Mouse (Mus musculus) hindbrain, embryonic 15.5 days (tissue): ENCODE measurements around the gene Ddx23. TPM values are rescaled to one million over a fixed set of nuclear protein-coding genes. Genes with fewer than 3 reads are reported as not detected.
A peak's percentile ranks its signal among the peaks of the same experiment; 100 is the strongest.

Source experiments
- ATAC-seq: fragments of 200-750 bp; cut with Nextera tagmentation; 2 replicates; pipeline ENCODE4 v1.8.0; 2017; ENCODE audit warnings: low read depth, moderate number of reproducible peaks, moderate TSS enrichment; ENCODE audit not compliant: low FRiP score
- H3K27ac ChIP-seq: fragments of 300-500 bp; sonication (generic); replicated peaks from 2 replicates; pipeline ENCODE4 v1.5.1; 2015; ENCODE audit warnings: mild to moderate bottlenecking, inconsistent platforms
- H3K27me3 ChIP-seq: fragments of 300-500 bp; sonication (generic); 2 replicates; pipeline ENCODE4 v1.6.1; 2015; ENCODE audit warnings: control low read depth, inconsistent platforms
- H3K36me3 ChIP-seq: fragments of 300-500 bp; sonication (generic); 2 replicates; pipeline ENCODE4 v1.6.1; 2015; ENCODE audit warnings: control low read depth, inconsistent platforms
- H3K4me1 ChIP-seq: fragments of 300-500 bp; sonication (generic); replicated peaks from 2 replicates; pipeline ENCODE4 v1.6.1; 2015; ENCODE audit warnings: control low read depth, inconsistent platforms
- H3K4me2 ChIP-seq: fragments of 300-500 bp; sonication (generic); 2 replicates; pipeline ENCODE4 v1.6.1; 2015; ENCODE audit warnings: moderate library complexity, mild to moderate bottlenecking, inconsistent platforms
- H3K4me3 ChIP-seq: fragments of 300-500 bp; sonication (generic); 2 replicates; pipeline ENCODE4 v1.5.1; 2015; ENCODE audit warnings: mild to moderate bottlenecking, inconsistent platforms
- H3K9ac ChIP-seq: fragments of 300-500 bp; sonication (generic); 2 replicates; pipeline ENCODE4 v1.6.1; 2015; ENCODE audit warnings: inconsistent platforms
- H3K9me3 ChIP-seq: fragments of 300-500 bp; sonication (generic); 2 replicates; pipeline ENCODE4 v1.6.1; 2016; ENCODE audit warnings: control low read depth, inconsistent platforms
- WGBS: fragments of 180-500 bp; shearing (Covaris S2); methylation state at CpG from one replicate; pipeline ENCODE4 v1.1.7; 2015; 5-methylcytosine and 5-hydroxymethylcytosine counted together
- polyA plus RNA-seq: library from polyadenylated mRNA; unstranded; fragments of >200 nt; fragmentation: Nextera tagmentation; extraction: Ambion mirVana; gene quantifications from 2 replicates; pipeline ENCODE4 v1.2.1, GENCODE M21; 2015

The Ddx23 gene
- polyA plus RNA-seq, 1 experiment from 2014 or later = 19.4 TPM

GRCm38 (mm10) chr15:98673732-98674131 is 11.0 kb upstream of the Ddx23 start:
- no peaks in the 10 kb centered on the region for H3K9me3 ChIP-seq
- H3K36me3 ChIP-seq = no peaks in the 10 kb centered on the region; the same call in 1 of the 2 replicates
- no peak overlapping the region for H3K9ac ChIP-seq
- no peaks in the 10 kb centered on the region for H3K27me3 ChIP-seq
- peak overlapping the region; percentile 98 for H3K4me2 ChIP-seq
- peak overlapping the region; percentile 64; the same call in 1 of the 2 replicates for H3K27ac ChIP-seq
- no peak overlapping the region for H3K4me3 ChIP-seq
- ATAC-seq = no peak
- peaks cover 42% of the 10 kb centered on the region for H3K4me1 ChIP-seq
- WGBS = 81% methylated on average over 7 of the region's 7 CpGs

GRCm38 (mm10) chr15:98672592-98672991 is 9.9 kb upstream of the Ddx23 start:
- Histone ChIP-seq H3K9me3 (no peaks in the 10 kb centered on the region), H3K36me3 (no peaks in the 10 kb centered on the region; the same call in 1 of the 2 replicates), H3K9ac (no peak overlapping the region), H3K27ac (no peak overlapping the region), H3K4me2 (no peak overlapping the region), H3K27me3 (no peaks in the 10 kb centered on the region), H3K4me3 (no peak overlapping the region), H3K4me1 (peaks cover 37% of the 10 kb centered on the region)
- 74% methylated on average over 4 of the region's 4 CpGs for WGBS
- ATAC-seq = no peak

GRCm38 (mm10) chr15:98664042-98664907 is 1.6 kb upstream of the Ddx23 start:
- Histone ChIP-seq H3K9ac (no peak overlapping the region), H3K4me2 (no peak overlapping the region), H3K36me3 (no peaks in the 10 kb centered on the region), H3K4me1 (peaks cover 15% of the 10 kb centered on the region; the same call in 1 of the 2 replicates), H3K9me3 (no peaks in the 10 kb centered on the region), H3K4me3 (no peak overlapping the region), H3K27ac (no peak overlapping the region), H3K27me3 (no peaks in the 10 kb centered on the region)
- WGBS = 82% methylated on average over 11 of the region's 11 CpGs
- no peak for ATAC-seq

- peak overlapping the region; percentile 93 for H3K27ac ChIP-seq
- peak overlapping the region; percentile 91 for H3K9ac ChIP-seq
- no peaks in the 10 kb centered on the region for H3K9me3 ChIP-seq
- ATAC-seq = no peak
- WGBS = under 1% methylated on average over 14 of the region's 14 CpGs
- peaks cover 15% of the 10 kb centered on the region; the same call in 1 of the 2 replicates for H3K4me1 ChIP-seq
- peaks cover 13% of the 10 kb centered on the region for H3K36me3 ChIP-seq
- no peaks in the 10 kb centered on the region for H3K27me3 ChIP-seq
- H3K4me3 ChIP-seq = peak overlapping the region; percentile 85
- H3K4me2 ChIP-seq = peak overlapping the region; percentile 59
Measured at GRCm38 (mm10) chr15:98662198-98662566, 512 bp downstream of the Ddx23 start.

GRCm38 (mm10) chr15:98656982-98657751 is 5.5 kb downstream of the Ddx23 start:
- Histone ChIP-seq H3K27ac (no peak overlapping the region), H3K36me3 (peaks cover 60% of the 10 kb centered on the region), H3K4me2 (no peak overlapping the region), H3K27me3 (no peaks in the 10 kb centered on the region), H3K4me1 (peaks cover 15% of the 10 kb centered on the region; the same call in 1 of the 2 replicates), H3K9me3 (no peaks in the 10 kb centered on the region), H3K9ac (no peak overlapping the region), H3K4me3 (no peak overlapping the region)
- WGBS = 85% methylated on average over 15 of the region's 15 CpGs
- no peak for ATAC-seq

GRCm38 (mm10) chr15:98652174-98652573 is 10.5 kb downstream of the Ddx23 start:
- H3K9me3 ChIP-seq = no peaks in the 10 kb centered on the region
- no peaks in the 10 kb centered on the region for H3K4me1 ChIP-seq
- no peak overlapping the region for H3K9ac ChIP-seq
- no peak overlapping the region for H3K27ac ChIP-seq
- no peak for ATAC-seq
- H3K4me2 ChIP-seq = no peak overlapping the region
- H3K27me3 ChIP-seq = no peaks in the 10 kb centered on the region
- 94% methylated on average over 8 of the region's 8 CpGs for WGBS
- no peak overlapping the region for H3K4me3 ChIP-seq
- peaks cover 94% of the 10 kb centered on the region for H3K36me3 ChIP-seq

- Histone ChIP-seq H3K4me2 (no peak overlapping the region), H3K27ac (no peak overlapping the region), H3K4me1 (no peaks in the 10 kb centered on the region), H3K4me3 (no peak overlapping the region), H3K27me3 (no peaks in the 10 kb centered on the region), H3K9ac (no peak overlapping the region), H3K36me3 (peaks cover 94% of the 10 kb centered on the region), H3K9me3 (no peaks in the 10 kb centered on the region)
- WGBS = 94% methylated on average over 15 of the region's 15 CpGs
- no peak for ATAC-seq
Measured at GRCm38 (mm10) chr15:98651431-98651830, 11.3 kb downstream of the Ddx23 start.

GRCm38 (mm10) chr15:98648071-98648470 is 14.6 kb downstream of the Ddx23 start:
- H3K9me3 ChIP-seq = no peaks in the 10 kb centered on the region
- no peak for ATAC-seq
- WGBS = 90% methylated on average over 3 of the region's 3 CpGs
- H3K4me2 ChIP-seq = no peak overlapping the region
- no peak overlapping the region for H3K27ac ChIP-seq
- no peak overlapping the region for H3K4me3 ChIP-seq
- H3K27me3 ChIP-seq = no peaks in the 10 kb centered on the region
- no peaks in the 10 kb centered on the region for H3K4me1 ChIP-seq
- H3K36me3 ChIP-seq = peaks cover 93% of the 10 kb centered on the region
- H3K9ac ChIP-seq = no peak overlapping the region

- H3K4me2 ChIP-seq = no peak overlapping the region
- no peak for ATAC-seq
- WGBS = 82% methylated on average over 10 of the region's 10 CpGs
- H3K27me3 ChIP-seq = no peaks in the 10 kb centered on the region
- H3K9me3 ChIP-seq = no peaks in the 10 kb centered on the region
- H3K4me1 ChIP-seq = no peaks in the 10 kb centered on the region
- peaks cover 93% of the 10 kb centered on the region for H3K36me3 ChIP-seq
- no peak overlapping the region for H3K27ac ChIP-seq
- H3K9ac ChIP-seq = no peak overlapping the region
- no peak overlapping the region for H3K4me3 ChIP-seq
Measured at GRCm38 (mm10) chr15:98647308-98647707, 15.4 kb downstream of the Ddx23 start.

GRCm38 (mm10) chr15:98646737-98647136 is 16.0 kb downstream of the Ddx23 start:
- no peak overlapping the region for H3K4me2 ChIP-seq
- no peaks in the 10 kb centered on the region for H3K27me3 ChIP-seq
- no peak for ATAC-seq
- H3K4me3 ChIP-seq = no peak overlapping the region
- 85% methylated on average over 8 of the region's 8 CpGs for WGBS
- no peak overlapping the region for H3K9ac ChIP-seq
- H3K36me3 ChIP-seq = peaks cover 93% of the 10 kb centered on the region
- H3K4me1 ChIP-seq = no peaks in the 10 kb centered on the region
- H3K27ac ChIP-seq = no peak overlapping the region
- H3K9me3 ChIP-seq = no peaks in the 10 kb centered on the region

GRCm38 (mm10) chr15:98645057-98646026 is 17.4 kb downstream of the Ddx23 start:
- WGBS = 85% methylated on average over 24 of the region's 24 CpGs
- Histone ChIP-seq H3K27ac (no peak overlapping the region), H3K4me1 (no peaks in the 10 kb centered on the region), H3K9me3 (no peaks in the 10 kb centered on the region), H3K9ac (no peak overlapping the region), H3K4me2 (no peak overlapping the region), H3K27me3 (no peaks in the 10 kb centered on the region), H3K36me3 (peaks cover 93% of the 10 kb centered on the region), H3K4me3 (no peak overlapping the region)
- ATAC-seq = no peak
